Mouse (Mus musculus) cerebellum, postnatal 10 days (tissue): Measurements from ENCODE around the gene Ikbip.

Experiments
- DNase-seq, 2 experiments: peaks; one replicate each; pipeline ENCODE4 v3.0.0; 2021; ENCODE audit warnings: mixed read lengths in 2 of 2

Gene Ikbip

GRCm38 (mm10) chr10:91123281-91123827, 40.6 kb downstream of the Ikbip start:
- no peak for DNase-seq

- DNase-seq: peak; percentile 98 to 99
Measured at GRCm38 (mm10) chr10:91123828-91124822, 41.4 kb downstream of the Ikbip start, which contains the start of gene Slc25a3. Gene Slc25a3 (minus strand): TSS chr10:91124059.

- no peak for DNase-seq
Measured at GRCm38 (mm10) chr10:91126618-91127355, 44.0 kb downstream of the Ikbip start.

- DNase-seq: no peak
Measured at GRCm38 (mm10) chr10:91127395-91127794, 44.7 kb downstream of the Ikbip start.

GRCm38 (mm10) chr10:91128551-91129160, 45.9 kb downstream of the Ikbip start:
- DNase-seq: no peak

- DNase-seq: no peak
Measured at GRCm38 (mm10) chr10:91130792-91131191, 48.1 kb downstream of the Ikbip start.

GRCm38 (mm10) chr10:91131565-91131964, 48.8 kb downstream of the Ikbip start:
- DNase-seq: no peak

- no peak for DNase-seq
Measured at GRCm38 (mm10) chr10:91135302-91135972, 52.7 kb downstream of the Ikbip start.

GRCm38 (mm10) chr10:91137400-91137799, 54.7 kb downstream of the Ikbip start:
- no peak for DNase-seq

GRCm38 (mm10) chr10:91138317-91138716, 55.6 kb downstream of the Ikbip start:
- no peak for DNase-seq

GRCm38 (mm10) chr10:91139148-91139766, 56.5 kb downstream of the Ikbip start:
- no peak for DNase-seq

GRCm38 (mm10) chr10:91141564-91141963, 58.8 kb downstream of the Ikbip start:
- peak in 1 of 2 experiments; percentile 65 for DNase-seq

- no peak for DNase-seq
Measured at GRCm38 (mm10) chr10:91142654-91143191, 60.0 kb downstream of the Ikbip start.

- DNase-seq: no peak
Measured at GRCm38 (mm10) chr10:91143313-91144230, 60.8 kb downstream of the Ikbip start.

- no peak for DNase-seq
Measured at GRCm38 (mm10) chr10:91145413-91145812, 62.7 kb downstream of the Ikbip start.
